Mouse (Mus musculus): ENCODE data around the gene Fam129a. TPM values are rescaled to one million over a fixed set of nuclear protein-coding genes. Genes with fewer than 3 reads are reported as not detected.

Gene Fam129a
- polyA plus RNA-seq, 1 experiment from 2014 or later = 0.93 TPM

DNA sequence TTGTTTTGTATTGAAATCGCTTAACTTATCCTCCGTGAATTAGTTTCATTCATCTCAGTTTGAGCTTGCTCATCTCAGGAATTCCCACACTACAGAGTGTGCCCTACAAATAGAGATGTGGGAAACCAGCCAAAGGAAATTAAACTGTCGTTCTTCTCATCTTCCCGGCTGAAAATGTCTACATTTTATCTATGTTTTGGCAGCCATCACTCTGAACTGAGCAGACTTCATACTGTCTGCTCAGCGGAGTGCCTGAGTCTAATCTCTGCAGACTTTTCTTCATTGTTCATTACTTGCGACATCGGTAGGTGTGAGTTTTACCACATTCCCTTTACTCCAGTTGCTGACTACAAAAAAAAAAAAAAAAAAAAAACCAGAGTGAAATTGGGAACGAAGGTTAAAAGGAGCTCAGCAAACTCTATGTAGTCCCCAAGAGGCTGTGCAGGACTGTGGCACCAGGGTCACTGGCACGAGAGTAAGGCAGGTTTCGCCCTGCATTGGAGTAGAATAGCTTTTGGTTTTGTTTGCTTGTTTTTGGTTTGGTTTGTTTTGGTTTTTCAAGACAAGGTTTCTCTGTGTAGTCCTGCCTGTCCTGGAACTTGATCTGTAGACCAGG, 43.4 kb downstream of the Fam129a start:
- Histone ChIP-seq H3K4me3 (replicated peaks; ENCODE audit: low read depth, low read length) (no peak overlapping the region), H3K9me3 (ENCODE audit: control insufficient read depth, low read length) (no peaks in the 10 kb centered on the region), H3K4me2 (ENCODE audit: low read length) (no peak overlapping the region), H3K27ac (replicated peaks; ENCODE audit: low read depth, low read length) (no peak overlapping the region), H3K27me3 (ENCODE audit: control insufficient read depth, insufficient read depth, low read length) (no peaks in the 10 kb centered on the region), H3K9ac (replicated peaks; ENCODE audit: low read length) (no peak overlapping the region), H3K4me1 (ENCODE audit: control insufficient read depth, insufficient read depth, low read length) (no peaks in the 10 kb centered on the region), H3K36me3 (ENCODE audit: control insufficient read depth, insufficient read depth, low read length) (no peaks in the 10 kb centered on the region)
- 77% methylated on average over 10 of the region's 10 CpGs for WGBS
- ATAC-seq (ENCODE audit: low FRiP score, low TSS enrichment) (no peak), DNase-seq (no peak)

DNA sequence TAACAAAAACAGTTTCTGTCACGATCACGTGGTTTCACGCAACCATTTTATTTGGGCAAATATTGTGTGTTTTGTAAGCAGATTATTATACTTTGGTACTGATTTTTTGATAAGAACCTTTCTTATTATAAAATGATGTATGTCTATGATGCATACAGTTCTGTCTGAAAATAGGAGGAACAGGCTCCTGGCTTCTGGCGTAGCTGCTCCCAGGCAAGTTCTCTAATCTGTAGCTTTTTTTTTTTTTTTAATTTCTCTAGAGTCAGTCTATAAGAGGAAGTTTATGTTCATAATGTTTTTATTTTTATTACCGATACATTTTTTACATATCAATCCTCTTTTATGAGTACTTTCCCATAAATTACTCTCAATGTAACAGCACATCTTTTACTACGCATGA, 44.6 kb downstream of the Fam129a start:
- DNase-seq (no peak), ATAC-seq (ENCODE audit: low FRiP score, low TSS enrichment) (no peak)
- no peaks in the 10 kb centered on the region for H3K4me1 ChIP-seq (ENCODE audit: control insufficient read depth, insufficient read depth, low read length)
- no peaks in the 10 kb centered on the region for H3K36me3 ChIP-seq (ENCODE audit: control insufficient read depth, insufficient read depth, low read length)
- no peak overlapping the region for H3K4me2 ChIP-seq (ENCODE audit: low read length)
- H3K27ac ChIP-seq (replicated peaks; ENCODE audit: low read depth, low read length) = no peak overlapping the region
- no peaks in the 10 kb centered on the region for H3K27me3 ChIP-seq (ENCODE audit: control insufficient read depth, insufficient read depth, low read length)
- H3K9me3 ChIP-seq (ENCODE audit: control insufficient read depth, low read length) = no peaks in the 10 kb centered on the region
- H3K4me3 ChIP-seq (replicated peaks; ENCODE audit: low read depth, low read length) = no peak overlapping the region
- 97% methylated on average over 6 of the region's 6 CpGs for WGBS
- H3K9ac ChIP-seq (replicated peaks; ENCODE audit: low read length) = no peak overlapping the region

DNA sequence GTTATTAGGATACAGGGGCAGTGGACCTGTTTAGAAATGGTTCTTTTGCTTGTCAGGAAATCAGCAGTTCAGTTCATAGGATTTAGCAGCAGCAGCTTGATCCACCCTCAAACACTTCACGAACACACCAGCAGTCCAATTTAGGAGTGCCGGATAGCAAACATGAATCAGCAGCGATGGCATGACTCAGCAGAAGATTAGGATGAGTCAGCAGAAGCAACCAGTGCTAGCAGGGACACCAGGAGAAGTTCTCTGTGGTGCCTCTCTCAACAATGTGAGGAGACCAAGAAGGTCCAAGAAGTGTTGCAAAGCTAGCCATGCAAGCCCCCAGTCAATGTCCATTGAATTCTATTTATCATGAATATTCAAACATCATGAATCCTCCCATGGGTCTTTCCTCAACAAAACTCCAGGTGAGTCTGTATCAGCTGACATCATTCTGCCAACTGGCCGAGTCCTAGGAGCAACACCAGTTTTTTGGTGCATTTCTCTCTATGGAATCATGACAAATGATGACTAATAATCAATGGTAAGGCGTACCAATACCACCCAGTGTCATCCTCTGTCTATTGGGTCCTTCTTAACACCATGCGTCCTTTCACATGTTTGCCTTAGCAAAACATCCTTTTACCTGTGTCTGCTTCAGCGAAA, 45.7 kb downstream of the Fam129a start:
- 91% methylated on average over 7 of the region's 7 CpGs for WGBS
- Histone ChIP-seq H3K9me3 (ENCODE audit: control insufficient read depth, low read length) (no peaks in the 10 kb centered on the region), H3K4me2 (ENCODE audit: low read length) (no peak overlapping the region), H3K4me3 (replicated peaks; ENCODE audit: low read depth, low read length) (no peak overlapping the region), H3K27ac (replicated peaks; ENCODE audit: low read depth, low read length) (no peak overlapping the region), H3K27me3 (ENCODE audit: control insufficient read depth, insufficient read depth, low read length) (no peaks in the 10 kb centered on the region), H3K36me3 (ENCODE audit: control insufficient read depth, insufficient read depth, low read length) (no peaks in the 10 kb centered on the region), H3K9ac (replicated peaks; ENCODE audit: low read length) (no peak overlapping the region), H3K4me1 (ENCODE audit: control insufficient read depth, insufficient read depth, low read length) (no peaks in the 10 kb centered on the region)
- ATAC-seq (ENCODE audit: low FRiP score, low TSS enrichment) (no peak), DNase-seq (no peak)

GRCm38 (mm10) chr1:151618251-151618650, 47.3 kb downstream of the Fam129a start:
- 81% methylated on average over 3 of the region's 3 CpGs for WGBS
- no peaks in the 10 kb centered on the region for H3K4me1 ChIP-seq (ENCODE audit: control insufficient read depth, insufficient read depth, low read length)
- ATAC-seq (ENCODE audit: low FRiP score, low TSS enrichment) = no peak
- H3K4me2 ChIP-seq (ENCODE audit: low read length) = no peak overlapping the region
- no peaks in the 10 kb centered on the region for H3K27me3 ChIP-seq (ENCODE audit: control insufficient read depth, insufficient read depth, low read length)
- no peak for DNase-seq
- no peak overlapping the region for H3K9ac ChIP-seq (replicated peaks; ENCODE audit: low read length)
- no peaks in the 10 kb centered on the region for H3K9me3 ChIP-seq (ENCODE audit: control insufficient read depth, low read length)
- no peaks in the 10 kb centered on the region for H3K36me3 ChIP-seq (ENCODE audit: control insufficient read depth, insufficient read depth, low read length)
- no peak overlapping the region for H3K27ac ChIP-seq (replicated peaks; ENCODE audit: low read depth, low read length)
- H3K4me3 ChIP-seq (replicated peaks; ENCODE audit: low read depth, low read length) = no peak overlapping the region

GRCm38 (mm10) chr1:151619281-151619711, 48.3 kb downstream of the Fam129a start:
- no peak for ATAC-seq (ENCODE audit: low FRiP score, low TSS enrichment)
- H3K4me1 ChIP-seq (ENCODE audit: control insufficient read depth, insufficient read depth, low read length) = no peaks in the 10 kb centered on the region
- H3K27ac ChIP-seq (replicated peaks; ENCODE audit: low read depth, low read length) = no peak overlapping the region
- H3K4me2 ChIP-seq (ENCODE audit: low read length) = no peak overlapping the region
- H3K9me3 ChIP-seq (ENCODE audit: control insufficient read depth, low read length) = no peaks in the 10 kb centered on the region
- no peaks in the 10 kb centered on the region for H3K36me3 ChIP-seq (ENCODE audit: control insufficient read depth, insufficient read depth, low read length)
- no peak overlapping the region for H3K9ac ChIP-seq (replicated peaks; ENCODE audit: low read length)
- 74% methylated on average over 8 of the region's 8 CpGs for WGBS
- no peaks in the 10 kb centered on the region for H3K27me3 ChIP-seq (ENCODE audit: control insufficient read depth, insufficient read depth, low read length)
- H3K4me3 ChIP-seq (replicated peaks; ENCODE audit: low read depth, low read length) = no peak overlapping the region
- no peak for DNase-seq

- no peak for ATAC-seq (ENCODE audit: low FRiP score, low TSS enrichment)
- no peak overlapping the region for H3K27ac ChIP-seq (replicated peaks; ENCODE audit: low read depth, low read length)
- DNase-seq = no peak
These were observed 49.7 kb downstream of the Fam129a start for GRCm38 (mm10) chr1:151620730-151621129.

GRCm38 (mm10) chr1:151624442-151625226, 53.6 kb downstream of the Fam129a start:
- Histone ChIP-seq H3K4me2 (ENCODE audit: low read length) (no peak overlapping the region), H3K4me1 (ENCODE audit: control insufficient read depth, insufficient read depth, low read length) (no peaks in the 10 kb centered on the region), H3K36me3 (ENCODE audit: control insufficient read depth, insufficient read depth, low read length) (no peaks in the 10 kb centered on the region), H3K27ac (replicated peaks; ENCODE audit: low read depth, low read length) (no peak overlapping the region), H3K9ac (replicated peaks; ENCODE audit: low read length) (no peak overlapping the region), H3K9me3 (ENCODE audit: control insufficient read depth, low read length) (no peaks in the 10 kb centered on the region), H3K4me3 (replicated peaks; ENCODE audit: low read depth, low read length) (no peak overlapping the region), H3K27me3 (ENCODE audit: control insufficient read depth, insufficient read depth, low read length) (no peaks in the 10 kb centered on the region)
- DNase-seq (no peak), ATAC-seq (ENCODE audit: low FRiP score, low TSS enrichment) (no peak)
- 71% methylated on average over 3 of the region's 3 CpGs for WGBS

More at GRCm38 (mm10) chr1:151620730-151621129, 49.7 kb downstream of the Fam129a start:
- H3K9me3 ChIP-seq (ENCODE audit: control insufficient read depth, low read length) = no peaks in the 10 kb centered on the region
- H3K27me3 ChIP-seq (ENCODE audit: control insufficient read depth, insufficient read depth, low read length) = no peaks in the 10 kb centered on the region
- no peak overlapping the region for H3K4me2 ChIP-seq (ENCODE audit: low read length)
- no peaks in the 10 kb centered on the region for H3K36me3 ChIP-seq (ENCODE audit: control insufficient read depth, insufficient read depth, low read length)
- no peaks in the 10 kb centered on the region for H3K4me1 ChIP-seq (ENCODE audit: control insufficient read depth, insufficient read depth, low read length)
- H3K9ac ChIP-seq (replicated peaks; ENCODE audit: low read length) = no peak overlapping the region
- H3K4me3 ChIP-seq (replicated peaks; ENCODE audit: low read depth, low read length) = no peak overlapping the region

GRCm38 (mm10) chr1:151625260-151625659, 54.3 kb downstream of the Fam129a start:
- H3K27ac ChIP-seq (replicated peaks; ENCODE audit: low read depth, low read length) = no peak overlapping the region
- DNase-seq (no peak), ATAC-seq (ENCODE audit: low FRiP score, low TSS enrichment) (no peak)
- WGBS = 96% methylated on average over 4 of the region's 4 CpGs
- no peaks in the 10 kb centered on the region for H3K4me1 ChIP-seq (ENCODE audit: control insufficient read depth, insufficient read depth, low read length)
- H3K27me3 ChIP-seq (ENCODE audit: control insufficient read depth, insufficient read depth, low read length) = no peaks in the 10 kb centered on the region
- H3K9me3 ChIP-seq (ENCODE audit: control insufficient read depth, low read length) = no peaks in the 10 kb centered on the region
- H3K4me2 ChIP-seq (ENCODE audit: low read length) = no peak overlapping the region
- no peaks in the 10 kb centered on the region for H3K36me3 ChIP-seq (ENCODE audit: control insufficient read depth, insufficient read depth, low read length)
- H3K4me3 ChIP-seq (replicated peaks; ENCODE audit: low read depth, low read length) = no peak overlapping the region
- no peak overlapping the region for H3K9ac ChIP-seq (replicated peaks; ENCODE audit: low read length)

Data from midbrain, embryonic 14.5 days (tissue).